Mouse (Mus musculus) right cerebral cortex, postnatal 25 days (tissue): ENCODE results near the gene H1f0.

Experiments used
- DNase-seq: peaks from one replicate; pipeline ENCODE4 v3.0.0; 2022

The H1f0 gene

DNA sequence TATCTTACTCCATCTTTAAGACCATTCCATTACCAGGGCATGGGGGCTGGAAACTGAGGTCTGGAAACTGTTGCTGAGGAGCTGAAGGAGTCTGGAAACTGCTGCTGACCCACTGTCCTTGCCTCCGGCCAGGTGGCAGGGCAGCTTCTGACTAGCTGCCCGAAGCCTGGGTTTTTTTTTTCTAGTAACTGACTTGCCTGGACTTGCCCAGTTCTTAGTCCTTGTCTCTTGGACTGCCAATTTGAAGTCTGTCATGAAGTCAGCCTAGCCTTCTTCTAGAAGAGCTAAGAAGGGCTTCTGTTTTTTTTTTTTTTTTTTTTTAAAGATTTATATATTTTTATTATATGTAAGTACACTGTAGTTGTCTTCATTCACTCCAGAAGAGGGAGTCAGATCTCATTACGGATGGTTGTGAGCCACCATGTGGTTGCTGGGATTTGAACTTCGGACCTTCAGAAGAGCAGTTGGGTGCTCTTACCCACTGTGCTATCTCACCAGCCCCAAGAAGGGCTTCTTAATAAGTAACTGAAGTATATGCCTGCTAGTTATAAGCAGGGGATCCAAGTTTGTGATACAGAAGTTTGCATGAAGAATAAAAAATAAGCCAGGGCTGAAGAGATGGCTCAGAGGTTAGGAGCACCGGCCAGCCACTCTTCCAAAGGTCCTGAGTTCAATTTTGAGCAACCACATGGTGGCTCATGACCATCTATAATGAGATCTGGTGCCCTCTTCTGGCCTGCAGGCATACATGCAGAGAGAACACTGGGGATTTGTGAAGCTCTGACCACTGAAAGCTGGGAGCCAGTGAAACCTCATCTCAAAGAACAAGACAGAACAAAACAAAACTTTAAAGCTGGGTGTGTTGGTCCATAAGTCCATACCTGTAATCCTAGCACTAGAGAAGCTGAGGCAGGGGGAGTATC lies 43.1 kb downstream of the H1f0 start:
- DNase-seq = peak; percentile 36

DNA sequence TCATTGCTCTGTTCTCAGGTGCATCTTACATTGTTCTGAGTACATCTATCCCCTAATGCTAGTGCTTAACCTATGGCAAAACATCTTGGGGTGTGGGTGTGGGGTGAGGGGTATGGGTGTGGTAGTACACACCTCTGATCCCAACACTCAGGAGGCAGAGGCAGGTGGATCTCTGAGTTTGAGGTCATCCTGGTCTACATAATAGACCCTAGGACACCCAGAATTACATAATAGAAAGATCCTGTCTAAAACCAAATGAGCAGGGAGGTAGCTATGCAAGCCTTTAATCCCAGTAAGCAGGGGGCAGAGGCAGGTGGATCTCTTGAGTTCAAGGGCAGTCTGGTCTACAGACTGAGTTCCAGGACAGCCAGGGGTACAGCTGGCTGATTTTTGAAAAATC lies 45.5 kb downstream of the H1f0 start:
- no peak for DNase-seq

DNA sequence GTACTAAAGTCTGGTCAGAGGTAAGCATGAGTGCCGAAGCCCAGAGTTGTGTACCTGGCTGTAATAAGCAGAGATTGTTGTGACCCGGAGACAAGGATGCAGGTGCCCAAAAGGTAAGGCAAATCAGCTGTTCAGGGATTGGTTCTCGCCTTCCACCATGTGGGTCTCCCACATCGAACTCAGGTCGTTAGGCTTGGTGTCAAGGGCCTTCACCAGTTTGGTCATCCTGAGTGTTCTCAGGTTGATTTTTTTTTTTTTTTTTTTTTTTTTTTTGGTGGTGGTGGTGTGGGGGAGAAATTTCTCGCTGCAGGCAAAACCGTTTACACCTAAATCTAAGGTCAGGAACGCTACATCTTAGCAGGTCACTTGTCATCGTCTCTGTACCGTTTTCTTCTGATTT lies 46.2 kb downstream of the H1f0 start:
- no peak for DNase-seq

DNA sequence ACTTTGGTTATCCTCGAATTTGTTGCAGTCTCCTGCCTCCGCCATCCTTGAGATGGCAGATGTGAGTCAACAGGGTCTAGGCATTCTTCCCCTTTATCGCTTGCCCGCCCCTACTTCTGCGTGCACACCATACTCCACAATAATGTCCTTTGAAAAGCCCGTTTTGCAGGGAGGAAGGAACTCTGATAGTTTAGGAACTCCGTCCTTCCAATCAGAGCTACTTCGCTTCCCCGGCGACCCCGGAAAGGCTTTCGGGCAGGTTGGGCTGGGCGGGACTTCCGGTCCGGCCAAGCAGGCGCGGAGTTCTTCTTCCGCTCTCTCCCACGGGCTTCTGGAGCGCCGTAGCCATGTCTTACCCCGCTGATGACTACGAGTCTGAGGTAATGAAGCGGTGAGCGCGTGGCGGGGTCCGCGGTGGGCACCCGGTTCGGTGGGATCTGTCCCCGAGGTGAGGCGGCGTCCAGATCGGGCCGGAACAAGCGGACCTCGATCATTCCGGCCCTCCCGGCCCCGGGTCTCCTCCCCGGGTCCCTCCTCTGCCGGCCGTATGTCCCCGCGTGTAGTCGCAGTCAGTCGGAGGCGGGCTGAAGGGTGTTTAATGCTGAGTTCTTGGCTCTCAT lies 46.8 kb downstream of the H1f0 start, which contains the start of gene Eif3l:
Eif3l (plus strand) TSS at position 267 of the 620 bp plus-strand sequence.
- peak; percentile 89 for DNase-seq

DNA sequence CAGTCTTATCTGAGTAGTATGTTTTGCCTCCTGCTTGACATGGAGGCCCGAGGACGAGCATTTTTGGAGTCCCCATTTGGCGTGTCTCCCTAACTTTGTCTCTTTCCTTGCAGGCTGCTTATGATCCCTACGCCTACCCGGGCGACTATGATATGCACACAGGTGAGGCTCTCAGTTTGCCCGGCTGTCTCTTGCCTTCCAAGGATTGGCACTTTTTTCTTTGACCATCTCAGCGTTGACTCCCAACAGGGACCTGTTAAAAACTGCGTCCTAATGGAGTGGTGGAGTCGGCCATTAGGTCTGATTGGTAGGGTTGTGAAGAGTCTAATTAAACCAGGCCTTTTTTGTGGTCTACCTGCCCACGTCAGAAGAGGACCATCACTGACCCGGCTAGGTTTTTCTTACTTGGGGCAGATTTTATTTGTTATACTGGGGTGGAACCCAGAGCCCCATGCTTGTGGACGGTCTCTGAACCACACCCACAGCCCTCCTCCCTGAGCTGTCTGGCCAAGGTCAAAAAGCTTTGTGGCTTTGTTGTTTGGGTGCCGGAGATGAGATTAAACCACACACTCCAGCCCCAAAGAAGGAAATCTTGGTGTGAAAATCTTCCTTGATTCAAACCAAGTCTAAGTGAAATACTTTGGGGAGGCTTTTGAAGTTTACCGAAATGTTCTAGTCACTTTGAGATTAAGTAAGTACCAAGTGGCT lies 47.6 kb downstream of the H1f0 start:
- no peak for DNase-seq

DNA sequence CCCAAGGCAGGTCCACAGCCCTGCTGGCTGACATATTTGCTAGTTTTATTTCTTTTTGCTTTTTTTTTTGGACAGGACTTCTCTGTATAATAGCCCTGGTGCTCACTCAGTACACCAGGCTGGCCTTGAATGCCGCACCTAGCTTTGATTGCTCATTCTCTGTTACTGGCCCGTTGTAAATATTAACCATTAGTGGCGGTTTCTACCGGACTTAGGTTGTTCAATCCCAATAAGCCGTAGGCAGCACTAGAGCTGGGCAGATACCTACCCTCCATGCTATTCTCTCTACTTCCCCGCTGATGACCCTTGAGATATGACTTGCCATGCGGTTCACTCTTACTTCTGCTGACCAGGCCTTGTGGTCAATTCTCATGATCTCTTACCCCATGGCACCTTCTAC lies 51.3 kb downstream of the H1f0 start:
- DNase-seq = no peak
